Mouse (Mus musculus) liver, adult 2 months (tissue): ENCODE measurements around the gene Lnpep.

Source experiments
- CTCF ChIP-seq: fragments of 200-500 bp; IDR thresholded peaks from 2 replicates; pipeline ENCODE4 v1.5.1; 2011; ENCODE audit warnings: low read depth, low read length, control low read depth
- POLR2A ChIP-seq: fragments of 200-500 bp; IDR thresholded peaks from 2 replicates; pipeline ENCODE4 v1.6.1; 2011; ENCODE audit warnings: low read length, control low read depth; ENCODE audit not compliant: insufficient read depth; ENCODE audit errors: extremely low read depth

DNA sequence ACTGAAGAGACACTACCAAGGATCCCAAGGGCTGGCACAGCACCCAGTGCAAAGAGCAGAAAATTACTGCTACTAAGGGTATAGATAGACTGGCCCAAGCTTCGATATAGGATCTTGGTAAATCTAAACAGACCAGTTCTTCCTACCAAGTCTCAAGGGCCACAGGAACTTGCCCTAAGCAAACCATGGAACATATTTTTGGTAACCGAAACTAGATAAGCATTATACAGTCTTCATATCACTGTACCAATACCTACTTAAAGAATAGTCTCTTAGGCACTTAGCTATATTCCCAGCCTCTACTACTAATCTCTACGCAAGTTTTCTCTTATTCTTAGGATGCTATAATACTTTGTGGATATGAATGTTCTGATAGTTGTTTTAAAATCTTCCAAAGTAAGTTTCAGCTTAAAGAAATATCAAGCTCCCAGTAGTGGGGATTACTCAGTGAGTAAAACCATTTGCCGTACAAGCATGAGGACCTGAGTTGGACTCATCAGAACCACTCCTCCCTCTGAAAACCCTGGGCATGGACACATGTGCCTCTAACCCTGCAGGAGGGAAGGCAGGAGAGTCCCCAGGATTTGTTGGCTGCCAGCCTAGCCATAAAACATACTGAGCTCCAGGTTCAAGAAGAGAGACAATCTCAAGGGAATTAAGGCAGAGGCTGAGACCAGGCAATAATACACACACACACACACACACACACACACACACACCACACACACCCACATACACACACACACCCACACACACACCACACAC lies 7.2 kb downstream of the Lnpep start:
- no peak for TF ChIP-seq POLR2A
- TF ChIP-seq CTCF, result no peak
